Mouse (Mus musculus) megakaryocyte, embryonic 14.5 days (primary cell): ENCODE results near the gene Mfsd6. TPM values are rescaled to one million over a fixed set of nuclear protein-coding genes. Genes with fewer than 3 reads are reported as not detected.
A peak's percentile ranks its signal among the peaks of the same experiment; 100 is the strongest.

Experiments used
- H3K27me3 ChIP-seq: replicated peaks from 2 replicates; pipeline ENCODE3; 2012; ENCODE audit warnings: inconsistent platforms
- H3K36me3 ChIP-seq: replicated peaks from 2 replicates; pipeline ENCODE3; 2012; ENCODE audit warnings: low read length, inconsistent platforms, mixed read lengths
- H3K4me1 ChIP-seq: 2 replicates; pipeline ENCODE4 v1.6.1; 2012; ENCODE audit warnings: inconsistent platforms
- H3K4me3 ChIP-seq: replicated peaks from 2 replicates; pipeline ENCODE3; 2012; ENCODE audit warnings: moderate library complexity, mild to moderate bottlenecking, inconsistent platforms
- H3K9me3 ChIP-seq: 2 replicates; pipeline ENCODE4 v1.6.1; 2012; ENCODE audit warnings: inconsistent platforms
- FLI1 ChIP-seq: IDR thresholded peaks from 2 replicates; pipeline ENCODE4 v1.6.1; 2012; ENCODE audit warnings: low read length, inconsistent platforms, mixed read lengths
- GATA1 ChIP-seq: IDR thresholded peaks from 3 replicates; pipeline ENCODE4 v1.6.1; 2012; ENCODE audit warnings: mixed read lengths, low read length, inconsistent platforms, borderline replicate concordance
- polyA plus RNA-seq: library from polyadenylated mRNA; stranded (reverse); fragments of >175 nt; gene quantifications from 2 replicates; pipeline ENCODE4 v1.2.3, GENCODE M21; 2012; ENCODE audit warnings: low replicate concordance; ENCODE audit not compliant: insufficient read depth

Gene Mfsd6
- polyA plus RNA-seq, 1 experiment, result 4.4 TPM

DNA sequence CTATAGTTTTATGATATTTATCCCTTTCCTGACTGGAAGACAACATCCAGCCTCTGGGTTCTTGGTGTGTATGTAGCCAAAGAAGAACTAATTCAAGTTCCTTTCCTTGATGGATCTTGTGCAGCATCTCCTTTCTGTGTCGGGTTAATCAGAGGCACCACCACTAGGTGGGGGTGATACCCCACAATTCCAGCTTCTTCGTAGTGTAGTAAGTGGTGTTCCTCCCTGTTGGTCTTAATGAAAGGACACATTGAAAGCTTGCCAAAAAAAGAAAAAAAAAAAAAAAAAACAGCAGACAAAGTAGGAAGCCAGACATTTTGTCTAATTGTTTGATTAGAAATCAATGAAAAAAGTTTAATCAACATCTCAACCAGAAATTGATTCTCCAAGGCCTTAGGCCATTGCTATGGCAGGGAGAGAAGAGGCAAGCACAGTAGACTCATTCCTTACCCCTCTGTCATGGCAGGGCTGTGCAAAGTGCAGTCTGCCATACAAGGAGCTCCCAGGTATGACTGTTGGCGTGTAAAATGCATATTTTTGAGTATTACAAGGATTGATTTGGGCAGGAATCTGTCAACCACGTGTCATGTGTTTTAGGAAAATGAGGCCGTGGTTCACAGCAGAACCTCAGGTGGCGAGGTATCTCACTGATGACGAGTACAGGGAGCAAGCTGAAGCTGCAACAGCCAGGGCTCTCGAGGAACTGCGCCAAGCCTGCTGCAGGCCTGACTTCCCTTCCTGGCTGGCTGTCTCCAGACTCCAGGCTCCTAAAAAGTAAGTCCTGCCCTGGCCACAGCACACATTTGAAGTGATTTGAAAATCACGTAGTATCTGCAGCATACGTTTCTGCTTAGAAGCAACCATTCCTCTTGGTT lies 78.9 kb downstream of the Mfsd6 start:
- TF ChIP-seq FLI1 (no peak), GATA1 (no peak)
- H3K4me1 ChIP-seq, result peaks cover 32% of the 10 kb centered on the region
- H3K27me3 ChIP-seq, result no peaks in the 10 kb centered on the region
- peaks cover 66% of the 10 kb centered on the region for H3K36me3 ChIP-seq
- H3K4me3 ChIP-seq, result no peak overlapping the region
- H3K9me3 ChIP-seq, result no peaks in the 10 kb centered on the region

DNA sequence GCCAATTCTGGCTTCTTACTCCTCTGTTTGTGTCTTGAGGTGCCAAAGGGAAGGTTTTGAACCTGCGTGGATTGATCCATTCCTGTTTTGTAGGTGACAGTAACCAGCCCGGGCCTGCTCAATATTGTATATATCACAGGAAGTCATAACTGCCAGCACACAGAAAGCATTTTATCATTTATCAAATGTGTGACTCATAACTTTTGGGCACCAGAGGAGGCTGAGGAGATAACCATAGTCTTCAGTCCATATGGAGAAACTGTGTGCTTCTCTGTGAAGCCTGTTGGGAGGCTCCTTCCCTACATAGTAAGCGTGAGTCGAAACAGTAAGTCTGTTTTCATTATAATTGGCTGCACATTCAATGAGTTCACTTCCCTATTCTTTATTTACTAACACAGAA lies 86.5 kb downstream of the Mfsd6 start:
- peaks cover 58% of the 10 kb centered on the region for H3K36me3 ChIP-seq
- H3K4me3 ChIP-seq, result no peak overlapping the region
- no peak for TF ChIP-seq GATA1
- no peaks in the 10 kb centered on the region for H3K27me3 ChIP-seq
- H3K9me3 ChIP-seq, result no peaks in the 10 kb centered on the region; the same call in 1 of the 2 replicates
- H3K4me1 ChIP-seq, result peaks cover 18% of the 10 kb centered on the region

DNA sequence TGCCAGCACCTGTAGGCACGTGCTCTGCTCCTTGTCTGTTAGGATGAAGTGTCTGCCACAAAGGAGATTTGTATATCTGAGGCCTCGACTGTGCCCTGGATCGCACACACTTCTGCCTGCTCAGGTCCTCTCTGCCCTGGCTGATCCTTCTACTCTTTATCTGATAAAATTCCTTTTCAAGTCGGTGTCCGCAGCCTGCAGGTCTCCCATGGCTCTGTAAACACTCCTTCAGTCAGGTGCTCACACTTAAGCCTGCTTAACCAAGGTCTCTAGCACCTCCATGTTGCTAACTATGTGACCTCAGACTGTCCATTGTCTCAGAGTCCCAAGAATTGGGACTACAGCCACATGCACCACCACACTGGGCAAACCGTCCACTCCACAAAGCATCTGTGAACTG lies 87.0 kb downstream of the Mfsd6 start:
- TF ChIP-seq GATA1 (no peak), FLI1 (no peak)
- Histone ChIP-seq H3K4me3 (no peak overlapping the region), H3K36me3 (peaks cover 58% of the 10 kb centered on the region), H3K4me1 (peaks cover 20% of the 10 kb centered on the region), H3K9me3 (no peaks in the 10 kb centered on the region; the same call in 1 of the 2 replicates), H3K27me3 (no peaks in the 10 kb centered on the region)

DNA sequence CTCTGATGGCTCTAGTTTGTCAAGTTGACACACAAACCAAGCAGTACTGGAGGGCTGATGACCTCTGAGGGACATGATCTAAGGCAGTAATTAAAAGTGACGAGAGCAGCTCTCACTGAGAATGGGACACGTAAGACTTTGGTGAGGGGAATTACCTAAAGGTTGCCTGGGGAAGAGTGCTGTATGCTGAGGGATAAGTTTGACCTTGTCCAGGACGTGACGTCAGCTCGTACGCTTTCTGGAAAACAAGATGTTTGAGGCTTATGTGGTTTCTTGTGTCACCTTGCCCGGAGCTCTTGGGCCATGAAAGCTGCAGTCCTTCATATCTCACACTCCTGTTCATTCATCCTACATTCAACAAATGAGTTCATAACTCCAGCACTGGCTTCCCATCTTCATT lies 88.2 kb downstream of the Mfsd6 start:
- H3K4me1 ChIP-seq, result peaks cover 31% of the 10 kb centered on the region
- no peaks in the 10 kb centered on the region for H3K27me3 ChIP-seq
- H3K4me3 ChIP-seq, result no peak overlapping the region
- no peaks in the 10 kb centered on the region; the same call in 1 of the 2 replicates for H3K9me3 ChIP-seq
- H3K36me3 ChIP-seq, result peaks cover 61% of the 10 kb centered on the region
- TF ChIP-seq FLI1, result no peak
- no peak for TF ChIP-seq GATA1

DNA sequence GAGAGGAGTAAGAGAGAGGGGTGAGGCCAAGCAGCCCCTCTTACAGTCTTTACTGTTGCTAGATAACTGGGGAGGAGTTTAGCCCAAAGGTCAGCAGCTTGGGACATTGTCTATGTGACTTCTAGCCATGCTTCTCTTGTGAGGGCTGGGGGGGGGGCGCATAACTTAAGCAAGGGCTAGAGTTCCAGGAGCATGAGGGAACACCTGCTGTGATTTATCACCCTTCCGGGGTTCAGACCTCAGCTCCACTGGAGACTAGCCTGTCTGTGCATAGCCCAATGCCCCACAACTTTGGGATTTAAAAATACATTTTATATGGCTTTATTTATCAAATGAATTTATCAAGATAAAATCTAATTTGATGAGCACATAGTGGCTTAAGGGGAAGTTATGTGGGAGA lies 89.2 kb downstream of the Mfsd6 start:
- TF ChIP-seq FLI1 (no peak), GATA1 (no peak)
- H3K36me3 ChIP-seq, result peaks cover 61% of the 10 kb centered on the region
- H3K9me3 ChIP-seq, result no peaks in the 10 kb centered on the region; the same call in 1 of the 2 replicates

DNA sequence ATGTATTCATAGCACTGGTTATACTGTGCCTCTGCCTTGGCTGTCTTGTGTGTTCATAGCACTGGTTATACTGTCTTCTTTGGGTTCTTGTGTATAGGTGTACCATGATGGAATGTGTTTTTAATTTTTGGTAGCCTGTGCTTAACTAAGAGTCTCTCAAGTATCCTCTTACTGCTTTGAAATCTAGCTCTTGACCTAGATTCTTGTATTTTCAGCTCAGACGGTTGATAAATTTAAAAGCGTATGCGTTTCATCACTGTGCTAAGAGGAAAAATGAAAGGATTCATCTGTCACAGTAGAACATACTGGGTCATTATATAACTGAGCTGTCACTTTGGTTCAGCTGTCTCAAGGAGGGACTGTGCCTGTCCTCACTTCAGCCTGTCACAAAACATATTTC lies 91.3 kb downstream of the Mfsd6 start:
- H3K36me3 ChIP-seq, result peaks cover 49% of the 10 kb centered on the region
- H3K4me1 ChIP-seq, result peaks cover 55% of the 10 kb centered on the region
- H3K27me3 ChIP-seq, result no peaks in the 10 kb centered on the region
- H3K4me3 ChIP-seq, result no peak overlapping the region
- H3K9me3 ChIP-seq, result no peaks in the 10 kb centered on the region; the same call in 1 of the 2 replicates
- TF ChIP-seq FLI1 (no peak), GATA1 (no peak)

More for the DNA sequence above, 89.2 kb downstream of the Mfsd6 start:
- no peaks in the 10 kb centered on the region for H3K27me3 ChIP-seq
- H3K4me1 ChIP-seq, result peaks cover 35% of the 10 kb centered on the region
- H3K4me3 ChIP-seq, result no peak overlapping the region

DNA sequence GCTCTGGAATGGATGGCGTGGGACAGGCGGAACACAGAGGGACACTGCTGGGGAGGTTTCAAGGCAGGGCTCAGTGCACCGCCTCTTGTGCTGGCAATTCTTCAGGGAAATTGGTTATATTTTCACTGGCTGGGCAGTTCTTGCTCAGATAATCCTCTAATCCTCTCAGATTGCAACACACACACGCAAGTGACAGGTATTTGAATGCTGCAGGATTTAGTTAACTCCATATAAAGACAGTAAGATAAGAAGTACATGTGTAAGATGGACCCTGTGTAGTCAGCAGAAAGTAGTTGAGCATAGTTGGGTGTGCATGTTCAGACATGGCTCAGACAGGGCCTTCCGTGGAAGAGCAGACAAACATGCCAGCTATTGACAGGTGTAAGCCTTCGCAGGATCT lies 93.0 kb downstream of the Mfsd6 start:
- Histone ChIP-seq H3K4me3 (no peak overlapping the region), H3K27me3 (no peaks in the 10 kb centered on the region), H3K36me3 (peaks cover 36% of the 10 kb centered on the region), H3K4me1 (peaks cover 59% of the 10 kb centered on the region), H3K9me3 (no peaks in the 10 kb centered on the region; the same call in 1 of the 2 replicates)
- TF ChIP-seq GATA1 (no peak), FLI1 (no peak)

DNA sequence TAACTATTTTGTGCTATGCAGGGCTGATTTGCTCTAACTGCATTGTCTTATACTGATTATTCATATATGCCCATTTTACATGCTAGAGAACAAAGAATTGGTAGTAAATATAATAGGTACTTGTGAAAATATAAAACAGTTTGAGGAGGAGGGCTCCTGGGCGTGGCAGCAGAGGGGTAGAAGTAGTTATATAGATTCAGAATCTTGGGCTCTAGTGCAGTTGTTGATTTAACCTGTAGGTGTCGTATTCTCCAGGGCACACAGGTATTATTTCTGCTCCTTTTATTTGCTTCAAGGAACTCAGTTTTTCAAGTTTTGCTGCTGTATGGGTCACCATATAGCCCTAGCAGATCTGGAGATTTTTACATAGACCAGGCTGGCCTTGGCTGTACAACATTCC lies 95.7 kb downstream of the Mfsd6 start:
- Histone ChIP-seq H3K4me3 (peak overlapping the region; percentile 99), H3K36me3 (peaks cover 19% of the 10 kb centered on the region), H3K4me1 (peaks cover 50% of the 10 kb centered on the region), H3K9me3 (no peaks in the 10 kb centered on the region; the same call in 1 of the 2 replicates), H3K27me3 (no peaks in the 10 kb centered on the region)
- TF ChIP-seq FLI1 (no peak), GATA1 (no peak)

DNA sequence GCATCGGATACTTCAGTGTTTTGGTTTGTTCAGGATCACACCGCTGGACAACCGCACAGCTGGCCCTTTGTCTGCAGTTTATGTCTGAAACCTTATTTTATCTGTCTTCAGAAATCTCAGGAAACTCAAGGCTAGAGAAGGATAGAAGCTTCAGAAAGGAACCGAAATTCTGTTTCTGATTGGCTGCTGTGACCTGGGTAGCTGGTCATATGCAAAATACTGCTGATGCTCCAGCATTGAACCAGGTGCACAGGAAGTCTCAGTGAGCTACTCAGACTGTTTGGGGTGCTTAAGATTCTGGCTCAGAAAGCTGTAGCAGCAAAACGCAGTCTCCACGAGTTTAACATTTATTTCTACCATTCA lies 96.3 kb downstream of the Mfsd6 start:
- H3K36me3 ChIP-seq, result peaks cover 15% of the 10 kb centered on the region
- H3K27me3 ChIP-seq, result no peaks in the 10 kb centered on the region
- TF ChIP-seq GATA1 (no peak), FLI1 (no peak; the same call in 1 of the 2 replicates)
- peaks cover 47% of the 10 kb centered on the region for H3K4me1 ChIP-seq
- no peaks in the 10 kb centered on the region; the same call in 1 of the 2 replicates for H3K9me3 ChIP-seq
- H3K4me3 ChIP-seq, result peak overlapping the region; percentile 99

DNA sequence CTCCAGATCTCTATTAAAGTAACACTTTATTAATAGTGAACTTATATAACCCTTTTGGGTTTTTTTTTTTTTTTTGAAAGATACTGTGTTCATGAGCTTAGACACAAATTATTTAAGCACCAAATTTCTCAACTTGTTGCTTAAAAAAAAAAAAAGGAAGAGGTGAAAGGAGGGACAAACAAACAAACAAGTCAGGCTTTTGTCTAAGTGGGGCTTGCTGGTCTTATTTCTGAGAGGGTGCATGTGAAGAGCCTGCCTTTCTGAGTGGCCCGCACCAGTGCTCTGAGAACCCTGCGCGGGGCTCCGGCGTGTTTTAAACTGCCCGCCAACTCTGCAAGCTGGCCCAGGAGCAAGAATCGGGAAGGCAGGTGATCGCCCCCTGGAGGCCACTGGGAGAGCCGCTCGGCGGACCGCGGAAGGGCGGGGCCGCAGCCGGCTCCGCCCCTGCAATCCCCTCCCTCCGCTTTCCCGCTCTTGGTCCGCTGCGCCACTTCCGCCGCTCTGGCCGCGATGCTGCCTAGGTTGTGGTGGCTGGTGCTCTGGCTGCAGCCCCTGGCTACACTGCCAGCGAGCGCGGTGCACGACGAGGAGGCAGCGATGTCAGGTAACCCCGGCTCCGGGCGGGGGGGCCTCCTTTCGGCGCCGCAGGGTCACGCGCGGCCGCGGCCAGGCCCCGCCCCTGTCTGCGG lies 96.9 kb downstream of the Mfsd6 start, which contains the start of gene Nemp2:
Nemp2 (plus strand) TSS at position 456 of the 689 bp plus-strand sequence.
- TF ChIP-seq FLI1, result peak; percentile 36; the same call in 1 of the 2 replicates
- no peak for TF ChIP-seq GATA1
- Histone ChIP-seq H3K4me1 (peaks cover 46% of the 10 kb centered on the region), H3K4me3 (peak within 1 kb of the TSS; percentile 99), H3K36me3 (peaks cover 12% of the 10 kb centered on the region), H3K9me3 (no peaks in the 10 kb centered on the region), H3K27me3 (no peaks in the 10 kb centered on the region)
